Mouse (Mus musculus): ENCODE measurements around the gene Bcl2l12.

- TF ChIP-seq POLR2A (IDR thresholded peaks at IDR 0.05; ENCODE audit: control insufficient read depth, low read depth, low read length) (no peak), CTCF (IDR thresholded peaks at IDR 0.05; ENCODE audit: control insufficient read depth, insufficient read depth, insufficient replicate concordance, low read depth, low read length) (no peak)
Measured at GRCm38 (mm10) chr7:44954091-44954885, 44.2 kb downstream of the Bcl2l12 start.
